Mouse (Mus musculus) c-Kit-negative CD71-positive TER-119-positive erythroid progenitor cells, embryonic 14.5 days (primary cell): ENCODE measurements around the gene Tbxas1.

Experiments used
- DNase-seq: peaks from one replicate; pipeline ENCODE4 v3.0.0-alpha.2; 2013; ENCODE audit warnings: low read depth, low spot score

The Tbxas1 gene

GRCm38 (mm10) chr6:38922517-38922916 is 47.3 kb downstream of the Tbxas1 start:
- DNase-seq: no peak

- DNase-seq: no peak
Measured at GRCm38 (mm10) chr6:38923450-38923849, 48.2 kb downstream of the Tbxas1 start.

GRCm38 (mm10) chr6:38923870-38924817 is 48.9 kb downstream of the Tbxas1 start:
- DNase-seq: peak; percentile 91

- peak; percentile 55 for DNase-seq
Measured at GRCm38 (mm10) chr6:38925719-38926118, 50.5 kb downstream of the Tbxas1 start.

- peak; percentile 40 for DNase-seq
Measured at GRCm38 (mm10) chr6:38926135-38926962, 51.1 kb downstream of the Tbxas1 start.

GRCm38 (mm10) chr6:38926963-38927361 is 51.8 kb downstream of the Tbxas1 start:
- no peak for DNase-seq

GRCm38 (mm10) chr6:38928489-38928888 is 53.3 kb downstream of the Tbxas1 start:
- DNase-seq: no peak

GRCm38 (mm10) chr6:38936009-38936408 is 60.8 kb downstream of the Tbxas1 start:
- DNase-seq: no peak

GRCm38 (mm10) chr6:38938421-38938820 is 63.2 kb downstream of the Tbxas1 start:
- DNase-seq: no peak

- no peak for DNase-seq
Measured at GRCm38 (mm10) chr6:38939096-38939495, 63.9 kb downstream of the Tbxas1 start.

- DNase-seq: no peak
Measured at GRCm38 (mm10) chr6:38941016-38941415, 65.8 kb downstream of the Tbxas1 start.

- DNase-seq: no peak
Measured at GRCm38 (mm10) chr6:38942771-38943170, 67.6 kb downstream of the Tbxas1 start.

GRCm38 (mm10) chr6:38944392-38944791 is 69.2 kb downstream of the Tbxas1 start:
- DNase-seq: no peak

- DNase-seq: no peak
Measured at GRCm38 (mm10) chr6:38944826-38945225, 69.6 kb downstream of the Tbxas1 start.

GRCm38 (mm10) chr6:38945681-38946080 is 70.5 kb downstream of the Tbxas1 start:
- no peak for DNase-seq

GRCm38 (mm10) chr6:38947282-38947681 is 72.1 kb downstream of the Tbxas1 start:
- DNase-seq: no peak

- DNase-seq: no peak
Measured at GRCm38 (mm10) chr6:38949683-38950161, 74.5 kb downstream of the Tbxas1 start.

GRCm38 (mm10) chr6:38950341-38950740 is 75.1 kb downstream of the Tbxas1 start:
- DNase-seq: no peak

- no peak for DNase-seq
Measured at GRCm38 (mm10) chr6:38950838-38951237, 75.6 kb downstream of the Tbxas1 start.

GRCm38 (mm10) chr6:38956641-38957040 is 81.4 kb downstream of the Tbxas1 start:
- no peak for DNase-seq

- no peak for DNase-seq
Measured at GRCm38 (mm10) chr6:38957246-38957645, 82.0 kb downstream of the Tbxas1 start.

GRCm38 (mm10) chr6:38959502-38959901 is 84.3 kb downstream of the Tbxas1 start:
- no peak for DNase-seq
